Mouse (Mus musculus) hematopoietic stem cell, adult 5-6 weeks (primary cell): Measurements from ENCODE around the gene Sh3bp4. TPM values are rescaled to one million over a fixed set of nuclear protein-coding genes. Genes with fewer than 3 reads are reported as not detected.

Source experiments
- ATAC-seq, 2 experiments: fragments of 125-278 bp in 1 of 2; replicated peaks in 1 of 2; 2 replicates each; pipeline ENCODE4 v1.8.0; 2016 to 2017; ENCODE audit warnings: inconsistent platforms in 2 of 2, mild to moderate bottlenecking in 2 of 2, moderate number of reproducible peaks in 2 of 2, low read depth in 1 of 2, moderate TSS enrichment in 1 of 2; ENCODE audit not compliant: low FRiP score in 2 of 2, poor library complexity in 2 of 2, severe bottlenecking in 2 of 2, insufficient read depth in 1 of 2, low TSS enrichment in 1 of 2
- total RNA-seq: library from RNA; stranded (forward); fragments of 172-1452, 232-1000 nt; gene quantifications from 2 replicates; pipeline ENCODE4 v1.2.3, GENCODE M21; 2017

Sh3bp4 gene
- total RNA-seq, 1 experiment from 2014 or later: 0.55 TPM

DNA sequence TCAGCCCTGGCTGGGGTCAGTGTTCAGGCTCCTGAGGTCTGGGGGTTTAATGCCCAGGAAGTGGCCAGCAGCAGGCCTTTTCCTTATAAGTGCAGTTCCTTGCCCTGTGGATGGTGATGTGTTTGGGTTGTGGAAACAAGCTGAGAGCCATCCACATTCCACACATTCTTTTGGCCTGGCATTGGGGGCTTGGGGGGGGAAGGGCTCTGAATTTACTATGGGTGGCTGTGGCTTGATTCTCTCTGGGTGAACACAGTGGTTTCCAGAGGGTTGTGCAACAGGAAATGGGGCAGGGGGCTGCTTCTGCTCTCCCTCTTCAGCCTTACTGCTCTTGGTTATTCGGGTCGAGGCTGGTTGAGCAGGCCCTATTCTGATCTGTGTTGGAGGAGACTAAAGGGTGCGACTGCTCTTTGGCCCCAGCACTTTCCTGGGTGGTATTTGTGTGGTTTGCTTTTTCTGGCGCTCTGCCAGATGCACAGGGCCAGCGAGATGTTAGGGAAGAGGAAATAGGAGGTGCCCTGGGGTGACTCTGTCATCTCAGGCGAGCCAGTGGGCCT lies 38.2 kb downstream of the Sh3bp4 start:
- ATAC-seq: peak; percentile 37 to 50; a peak in 3 of 4 replicates

DNA sequence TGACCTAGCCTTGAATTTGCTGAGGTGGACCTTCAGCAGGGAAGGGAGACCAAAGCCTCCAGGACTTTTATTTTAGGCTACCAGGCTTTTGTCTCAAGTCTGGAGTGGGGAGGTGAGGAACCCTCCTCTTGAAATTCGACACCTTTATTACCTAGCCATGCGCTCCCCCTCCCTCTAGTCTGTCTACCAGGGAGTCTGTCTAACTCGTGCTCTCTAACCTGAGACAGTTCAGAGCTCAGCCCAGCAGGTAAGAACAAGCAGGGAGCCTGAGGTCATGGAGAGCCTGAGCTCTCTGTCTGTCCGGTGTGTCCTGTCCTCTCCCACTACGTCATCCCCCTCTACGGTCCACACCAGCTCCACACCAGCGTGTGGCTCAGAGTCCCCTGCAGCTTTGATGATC lies 39.6 kb downstream of the Sh3bp4 start:
- no peak for ATAC-seq

DNA sequence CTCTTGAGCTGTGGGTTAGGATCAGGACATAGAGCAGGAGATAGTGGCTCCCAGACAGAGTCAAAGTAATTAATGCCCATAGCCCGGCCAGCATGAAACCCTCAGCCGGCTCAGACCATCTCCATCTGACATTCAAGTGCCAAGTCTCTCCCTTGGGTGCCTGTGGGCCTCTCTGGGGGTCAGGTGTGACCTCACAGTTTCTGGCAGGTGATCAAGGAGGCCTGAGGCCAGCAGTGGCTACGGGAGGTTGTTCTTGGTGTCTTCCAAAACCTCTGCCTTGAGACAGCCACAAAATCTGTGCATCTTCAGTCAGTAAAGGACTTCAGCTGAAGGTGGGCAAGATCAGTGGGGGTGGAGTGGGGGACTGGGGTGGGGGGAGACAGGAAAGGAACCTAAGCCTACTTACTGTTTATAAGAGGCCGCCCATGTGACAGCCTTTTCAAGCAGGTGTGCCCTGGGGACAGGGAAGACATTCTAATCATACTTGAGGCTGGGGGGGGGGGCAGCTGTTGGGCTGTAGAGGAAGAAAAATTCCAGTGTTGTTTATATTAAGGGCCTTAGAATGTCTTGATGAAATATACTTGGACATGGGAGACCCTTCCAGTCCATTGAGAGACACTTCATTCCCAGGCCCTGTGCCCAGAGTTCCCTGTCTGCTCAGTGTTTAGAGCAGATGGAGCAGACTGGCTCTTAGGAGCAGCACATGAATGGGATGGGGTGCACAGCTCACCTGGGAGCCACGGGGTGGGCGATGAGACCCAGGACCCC lies 40.7 kb downstream of the Sh3bp4 start:
- ATAC-seq: no peak

DNA sequence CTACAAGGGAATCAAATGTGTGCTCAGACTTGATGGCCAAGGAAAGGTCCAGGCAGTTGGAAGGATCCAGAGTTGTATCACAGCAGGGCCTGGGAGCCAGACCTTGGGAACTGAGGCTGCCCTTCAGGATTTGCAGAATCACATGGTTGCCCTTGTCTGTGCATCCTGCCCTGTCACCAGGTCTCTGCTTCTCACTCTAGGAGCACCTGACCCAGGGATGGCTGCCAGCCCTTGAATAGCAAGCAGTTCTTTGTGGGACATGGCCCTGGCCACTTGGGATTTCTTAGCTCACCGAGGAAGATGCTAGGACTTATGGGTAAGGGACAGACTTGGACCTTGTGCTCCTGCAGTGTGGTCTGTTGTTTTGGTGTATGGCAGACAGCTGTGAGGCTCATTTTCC lies 42.3 kb downstream of the Sh3bp4 start:
- ATAC-seq: no peak

DNA sequence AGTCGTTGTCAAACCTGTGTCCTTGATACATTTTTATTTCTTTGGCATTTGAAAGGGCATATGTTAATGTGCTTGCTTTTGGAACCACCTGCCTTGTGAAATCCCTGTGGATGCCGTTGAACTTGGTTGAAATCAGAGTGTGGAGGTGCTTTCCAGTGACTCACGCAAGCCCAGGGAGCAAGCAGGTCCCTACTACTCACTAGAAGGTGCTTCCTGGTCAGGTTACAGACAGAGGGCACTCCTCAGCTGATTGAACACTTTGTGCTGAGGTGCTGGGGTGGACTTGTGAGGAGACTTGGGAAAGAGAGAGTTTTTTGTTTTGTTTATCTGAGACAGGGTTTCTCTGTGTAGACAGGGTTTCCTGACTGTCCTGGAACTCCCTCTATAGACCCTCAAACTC lies 43.5 kb downstream of the Sh3bp4 start:
- no peak for ATAC-seq

DNA sequence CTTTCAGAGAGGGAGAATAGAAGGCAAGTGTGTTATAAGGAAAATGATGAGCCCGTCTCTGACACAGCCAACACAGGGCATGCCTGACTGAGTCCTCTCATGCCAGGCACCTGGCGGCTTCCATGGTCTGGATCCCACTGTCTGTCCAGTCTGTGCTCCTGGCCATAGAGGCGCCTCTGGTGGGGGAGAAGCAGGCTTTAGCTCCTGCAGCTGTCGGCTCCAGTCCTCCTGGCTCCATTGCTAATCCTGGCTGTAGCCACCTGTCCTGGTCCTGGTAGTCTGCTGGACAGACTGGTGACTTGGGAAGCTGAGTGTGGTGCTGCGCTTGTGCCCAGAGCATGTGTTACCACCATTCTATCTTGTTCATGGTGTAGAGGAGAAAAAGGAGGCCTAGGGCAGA lies 46.8 kb downstream of the Sh3bp4 start:
- ATAC-seq: no peak

DNA sequence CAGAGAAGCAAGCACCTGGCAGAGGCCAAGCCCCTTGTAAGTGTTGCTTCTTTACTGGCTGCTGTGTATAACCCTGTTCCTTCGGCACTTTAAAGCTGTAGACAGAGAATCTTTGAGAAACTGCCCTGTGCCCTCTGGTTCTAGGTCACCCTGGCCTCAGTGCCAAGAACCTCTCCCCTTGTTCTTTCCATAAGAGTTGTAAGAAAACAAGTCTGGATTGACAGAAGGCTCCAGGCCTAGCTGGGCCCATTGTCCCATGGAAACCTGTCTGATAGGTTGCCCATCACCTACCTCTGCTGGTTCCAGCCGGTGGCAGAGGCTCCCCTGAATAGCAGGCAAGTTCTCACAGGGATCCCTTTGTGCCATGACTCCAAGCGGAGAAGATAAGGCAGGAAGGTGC lies 47.9 kb downstream of the Sh3bp4 start:
- no peak for ATAC-seq

DNA sequence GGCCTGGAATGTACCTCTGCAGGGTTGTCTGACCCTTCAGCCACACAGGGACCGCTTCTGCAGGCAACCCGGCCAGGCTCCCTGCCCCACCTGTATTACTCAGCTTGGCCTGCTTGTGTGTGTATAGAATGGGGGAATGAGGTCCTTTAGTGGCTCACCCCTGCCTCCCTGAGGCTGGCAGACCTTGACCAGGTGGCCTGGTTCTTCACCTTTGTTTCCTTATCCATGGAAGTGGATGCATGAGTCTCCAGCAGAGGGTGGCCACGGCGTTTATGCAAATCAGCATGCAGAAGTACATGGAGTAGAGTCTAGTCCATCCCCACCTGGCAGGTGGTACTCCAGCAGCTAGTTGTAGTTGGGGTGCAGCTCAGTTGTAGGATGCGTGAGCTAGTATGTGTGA lies 48.6 kb downstream of the Sh3bp4 start:
- no peak for ATAC-seq

DNA sequence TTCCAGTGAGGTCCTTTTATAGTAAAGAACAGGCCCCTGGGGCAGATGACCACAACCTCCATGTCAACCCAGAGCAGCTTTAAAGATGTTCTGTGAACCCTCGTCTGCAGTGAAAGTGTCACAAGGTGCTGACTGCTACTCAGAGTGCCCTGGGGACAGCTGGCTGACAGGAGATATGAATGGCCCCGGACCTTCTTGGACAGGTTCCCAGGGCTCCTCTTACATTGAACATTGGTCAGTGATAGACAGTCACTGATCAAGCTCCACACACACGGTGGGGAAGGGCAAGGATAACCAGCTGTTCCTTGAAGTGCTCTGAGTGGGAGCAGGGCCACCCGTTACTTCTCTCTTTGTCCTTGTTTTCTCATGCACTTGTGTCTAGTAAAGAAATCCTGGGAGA lies 50.1 kb downstream of the Sh3bp4 start:
- no peak for ATAC-seq

DNA sequence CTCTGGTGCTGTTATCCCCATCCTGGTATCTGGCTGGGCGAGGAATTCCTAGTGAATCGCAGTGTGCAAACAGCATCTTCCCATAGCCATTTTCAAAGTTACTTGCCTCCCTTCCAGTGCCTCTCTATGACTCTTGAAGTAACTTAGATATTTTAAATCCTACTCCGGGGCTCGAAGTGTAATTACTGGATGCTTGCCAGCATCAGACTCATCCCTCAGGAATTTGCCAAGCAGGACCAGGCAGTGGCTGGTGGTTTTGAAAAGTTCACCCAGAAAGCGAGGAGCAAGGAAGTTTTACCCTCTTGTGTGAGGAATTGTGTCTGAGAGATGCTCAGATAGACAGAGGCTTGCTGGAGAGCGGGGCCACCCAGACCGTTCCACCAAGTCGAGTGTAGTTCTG lies 51.3 kb downstream of the Sh3bp4 start:
- ATAC-seq: no peak

DNA sequence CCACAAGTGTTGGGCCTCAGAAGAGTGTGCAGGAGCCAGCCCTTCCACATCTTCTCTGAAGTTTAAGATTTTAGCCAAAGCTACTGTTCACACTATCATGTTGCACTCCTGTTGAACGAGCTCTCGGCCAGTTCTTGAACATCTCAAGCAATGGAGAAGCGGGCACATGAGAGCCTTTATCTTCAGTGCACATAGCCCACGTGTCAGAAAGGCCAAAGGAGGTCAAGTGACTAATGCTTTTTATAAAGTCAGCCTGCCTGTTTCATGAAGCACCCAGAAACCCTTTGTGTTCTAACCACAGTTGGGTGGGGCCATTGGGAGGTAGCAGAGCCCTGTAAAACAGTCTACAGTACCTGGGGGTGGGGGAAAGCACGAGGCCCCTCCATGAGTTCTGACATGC lies 52.2 kb downstream of the Sh3bp4 start:
- no peak for ATAC-seq

DNA sequence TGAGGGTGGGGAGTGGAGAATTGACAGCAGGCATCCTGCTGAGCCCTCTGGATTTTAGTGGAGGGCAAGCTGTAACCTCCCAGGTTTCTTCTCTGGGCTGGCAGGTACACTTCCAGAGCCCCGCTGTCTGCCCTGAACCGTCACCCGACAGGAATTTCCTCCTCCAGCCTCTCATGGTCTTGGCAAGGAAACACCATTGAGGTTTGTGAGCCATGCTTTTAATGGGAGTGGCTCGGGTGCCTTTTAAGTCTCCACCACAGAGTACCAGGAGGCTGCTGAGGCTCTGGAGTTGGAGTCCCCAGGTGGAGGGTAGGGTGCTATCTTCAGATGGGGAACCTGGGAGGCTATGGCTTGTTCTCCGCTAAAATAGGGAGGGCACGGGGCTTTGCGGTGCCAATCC lies 53.9 kb downstream of the Sh3bp4 start:
- no peak for ATAC-seq

DNA sequence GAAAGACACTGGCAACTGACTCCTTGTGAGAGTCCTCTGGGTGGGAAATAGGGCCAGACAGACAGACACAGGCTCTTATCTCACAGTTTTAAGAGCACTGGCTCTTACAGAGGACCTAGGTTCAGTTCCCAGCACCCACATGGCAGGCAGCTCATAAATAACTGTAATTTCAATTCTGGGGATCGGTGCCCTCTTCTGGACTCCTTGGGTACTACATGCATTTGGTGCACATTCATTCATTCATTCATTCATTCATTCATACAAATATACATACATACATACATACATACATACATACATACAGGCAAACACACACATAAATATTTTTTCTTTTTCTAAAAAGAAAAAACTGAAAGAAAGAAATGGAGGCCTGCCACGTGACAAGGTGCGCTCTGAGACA lies 56.9 kb downstream of the Sh3bp4 start:
- ATAC-seq: no peak

DNA sequence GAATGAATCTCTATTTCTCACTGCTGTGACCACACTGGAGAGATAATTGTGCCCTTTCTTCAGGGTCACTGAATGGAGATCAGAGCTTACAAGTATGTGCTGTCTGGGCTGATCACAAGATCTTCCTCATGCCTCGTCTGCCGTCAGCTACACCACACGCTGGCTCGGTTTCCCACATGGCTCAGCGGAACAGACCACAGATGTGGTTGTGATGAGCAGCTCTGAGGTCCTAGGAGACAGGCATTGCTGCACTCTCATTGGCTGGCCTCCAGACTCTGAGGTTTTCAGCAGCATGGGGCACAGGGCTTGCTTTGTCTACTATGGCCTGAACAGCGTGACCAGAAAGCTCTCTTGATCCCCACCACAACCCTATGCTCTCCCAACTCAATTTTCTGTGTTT lies 60.2 kb downstream of the Sh3bp4 start:
- ATAC-seq: no peak

DNA sequence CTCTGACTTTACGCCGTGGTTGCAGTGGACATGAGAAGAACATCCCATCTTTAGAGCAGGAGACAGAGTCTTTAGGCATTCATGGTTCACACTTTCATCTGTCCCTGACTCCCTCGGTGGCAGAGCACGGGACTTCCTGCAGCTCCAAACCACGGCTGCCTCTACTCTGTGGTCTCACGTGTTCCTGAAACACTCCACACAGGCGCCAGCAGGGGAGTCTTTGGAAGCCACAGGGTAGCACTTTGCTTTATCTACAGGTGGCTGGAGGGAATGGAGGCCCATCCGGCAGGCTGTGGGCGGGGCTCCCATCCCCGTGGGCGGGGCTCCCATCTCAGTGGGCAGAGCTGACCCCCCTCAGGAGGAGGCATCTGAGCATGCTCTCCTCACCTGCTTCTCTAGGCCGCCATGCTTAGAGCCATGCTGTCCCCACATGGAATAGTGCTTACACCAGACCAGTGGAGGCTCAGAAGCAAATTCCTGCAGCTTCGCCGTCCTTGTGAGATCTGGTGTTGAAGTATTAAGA lies 60.9 kb downstream of the Sh3bp4 start:
- peak; percentile 41 to 67; a peak in 3 of 4 replicates for ATAC-seq

DNA sequence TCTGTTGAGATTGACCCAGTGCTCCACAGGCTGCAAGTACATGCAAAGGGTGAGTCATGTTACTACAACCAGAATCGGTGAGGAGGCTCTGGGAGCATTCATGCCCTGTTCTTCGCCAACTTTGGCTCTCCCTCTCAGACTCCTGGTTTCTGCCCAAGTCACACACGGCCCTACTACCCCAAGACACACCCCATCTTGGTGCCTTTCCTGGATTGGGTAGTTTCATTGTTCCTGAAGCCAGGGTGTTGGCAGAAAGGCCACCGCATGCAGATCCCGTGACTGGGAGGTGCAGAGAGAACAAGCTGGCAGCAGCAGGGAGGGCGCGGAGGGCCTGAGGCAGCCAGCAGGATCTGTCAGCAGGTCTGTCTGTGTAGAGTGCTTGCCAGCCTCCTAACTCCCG lies 61.5 kb downstream of the Sh3bp4 start:
- no peak for ATAC-seq

DNA sequence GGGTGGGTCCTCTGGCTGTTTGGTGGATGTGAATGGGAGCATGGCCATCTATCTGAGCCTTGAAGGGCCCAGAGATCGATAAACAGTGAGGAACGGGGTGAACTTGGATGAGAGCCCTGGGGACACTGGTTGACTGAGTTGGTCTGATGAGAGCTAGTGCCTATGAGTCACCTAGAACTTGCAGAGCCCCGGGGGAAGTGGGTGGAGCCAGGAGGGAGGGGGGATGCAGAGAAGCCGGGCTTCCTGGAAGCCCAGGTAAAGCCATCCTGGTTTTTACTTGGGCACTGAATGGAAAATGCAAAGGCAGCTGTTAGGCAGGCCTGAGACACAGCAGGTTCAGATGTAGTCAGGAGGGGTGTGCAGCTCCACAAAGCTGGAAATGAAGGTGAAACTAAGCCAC lies 63.1 kb downstream of the Sh3bp4 start:
- ATAC-seq: no peak

DNA sequence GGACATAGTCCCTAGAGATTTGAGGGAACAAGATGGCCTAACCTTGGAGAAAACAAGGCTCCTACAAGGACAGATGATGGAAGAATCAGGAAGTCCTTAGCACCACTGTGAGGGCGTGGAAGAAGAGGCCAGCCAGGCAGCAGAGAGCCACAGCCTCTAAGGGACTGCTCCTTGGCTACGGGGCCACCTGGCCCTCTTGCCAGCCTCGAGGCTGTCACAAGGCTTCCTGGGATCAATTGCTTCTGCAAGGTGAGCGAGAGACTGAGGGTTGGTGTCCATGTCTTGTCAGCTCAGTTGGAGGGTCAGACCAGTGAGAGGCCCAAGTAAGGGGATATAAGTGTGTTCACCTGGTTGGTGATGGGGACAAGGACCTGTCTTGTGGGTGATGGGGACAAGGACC lies 63.5 kb downstream of the Sh3bp4 start:
- no peak for ATAC-seq
